Mouse (Mus musculus): ENCODE data around the gene St6galnac6. TPM values are rescaled to one million over a fixed set of nuclear protein-coding genes. Genes with fewer than 3 reads are reported as not detected.

Gene St6galnac6
- total RNA-seq, 2 experiments from 2014 or later = 78.8 to 91.8 TPM

DNA sequence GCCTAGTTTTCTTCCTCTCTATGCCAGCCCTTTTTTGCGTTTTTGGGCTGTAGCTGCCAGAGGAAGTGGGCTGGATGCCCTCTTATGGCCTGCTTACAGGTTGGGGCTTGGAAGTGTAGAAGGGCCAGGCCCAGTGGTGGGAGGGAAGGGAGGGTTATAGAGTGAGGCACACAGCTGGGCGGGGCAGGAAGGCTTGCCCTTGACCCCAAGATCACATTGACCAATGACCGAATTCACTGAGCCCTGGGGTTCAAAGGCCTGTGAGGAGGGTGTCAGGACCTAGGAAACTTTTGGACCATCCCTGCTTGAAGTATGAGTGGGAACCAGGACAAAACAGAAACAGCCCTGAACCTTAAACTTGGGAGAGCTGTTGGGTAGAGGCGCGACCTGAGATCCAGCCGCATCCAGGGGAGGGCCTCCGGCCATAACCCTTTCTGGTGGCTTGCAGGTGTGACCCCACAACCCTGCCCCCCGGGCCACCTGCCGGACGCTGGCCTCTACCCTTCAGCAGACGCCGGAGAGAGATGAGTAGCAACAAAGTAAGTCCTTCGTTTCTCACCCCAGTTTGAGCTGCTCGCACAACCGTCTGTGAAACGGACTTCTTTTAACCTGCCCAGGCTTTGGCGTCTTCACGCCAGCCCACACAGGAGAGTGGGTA is 9.4 kb downstream of the St6galnac6 start:
- DNase-seq = no peak
- intact Hi-C loops (cut with DNase I) = no loop called here

DNA sequence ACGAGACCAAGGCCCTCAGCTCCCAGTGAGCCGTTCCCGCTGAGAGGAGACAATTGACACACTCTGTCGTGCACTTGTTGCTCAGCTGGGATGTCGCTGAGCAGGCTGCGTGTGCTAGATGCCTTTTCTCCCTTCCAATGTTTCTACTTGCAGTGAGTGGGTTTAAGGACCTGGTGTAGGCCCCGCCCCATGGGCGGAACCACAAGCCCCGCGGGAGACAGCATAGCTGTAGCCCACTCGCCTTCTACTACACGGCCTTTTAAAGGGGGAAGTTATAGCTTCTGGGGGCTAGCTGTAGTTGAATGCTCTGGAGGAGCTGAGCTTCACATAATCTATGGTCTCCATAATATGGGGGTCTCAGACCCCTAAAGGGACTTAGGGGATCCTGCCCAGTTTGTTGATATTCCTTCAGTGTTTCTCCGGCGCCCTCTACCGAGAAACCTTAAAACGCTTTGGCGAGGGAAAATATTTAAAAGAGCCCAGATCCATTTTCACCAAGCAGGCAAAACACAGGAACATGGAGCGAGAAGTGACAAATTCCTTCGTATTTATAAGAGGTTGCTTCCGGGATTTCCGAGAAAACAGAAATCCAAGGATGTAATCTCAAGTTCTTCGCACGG is 11.2 kb downstream of the St6galnac6 start:
- DNase-seq = no peak
- intact Hi-C loops (cut with DNase I) = no loop called here

DNA sequence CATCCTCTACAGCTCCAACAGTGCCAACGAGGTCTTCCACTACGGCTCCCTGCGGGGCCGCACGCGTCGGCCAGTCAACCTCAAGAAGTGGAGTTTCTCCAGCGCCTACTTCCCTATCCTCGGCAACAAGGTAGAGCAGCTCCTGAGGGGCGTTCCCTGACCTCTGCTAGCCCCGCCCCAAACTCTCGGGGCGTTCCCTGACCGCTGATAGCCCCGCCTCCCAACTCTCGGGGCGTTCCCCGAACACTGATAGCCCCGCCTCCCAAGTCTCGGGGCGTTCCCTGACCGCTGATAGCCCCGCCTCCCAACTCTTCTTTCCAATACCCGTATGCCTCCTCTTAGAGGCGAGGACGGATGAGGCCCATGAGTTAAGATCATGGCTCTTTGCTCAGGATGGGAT is 12.8 kb downstream of the St6galnac6 start:
- no peak for DNase-seq
- intact Hi-C loops (cut with DNase I) = no loop called here

DNA sequence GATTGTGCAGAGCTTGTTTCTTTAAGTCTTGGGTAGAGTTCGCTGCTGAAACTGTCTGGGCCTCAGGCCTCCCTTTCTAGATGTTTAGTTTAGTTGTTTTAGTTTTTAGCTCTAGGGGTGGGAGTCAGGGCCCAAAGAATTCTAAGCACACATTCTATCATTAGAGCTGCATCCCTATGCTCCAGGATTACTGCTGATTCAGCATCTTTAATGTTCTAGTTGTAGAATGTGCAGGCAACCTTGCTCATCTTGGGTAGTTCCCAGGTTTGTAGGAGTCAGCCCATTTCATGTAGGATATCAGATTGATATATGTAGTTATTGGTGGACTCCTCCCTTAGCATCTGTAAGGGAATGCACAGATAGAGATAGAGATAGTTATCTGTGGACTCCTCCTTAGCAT is 17.6 kb downstream of the St6galnac6 start:
- DNase-seq = no peak
- intact Hi-C loops (cut with DNase I) = no loop called here

DNA sequence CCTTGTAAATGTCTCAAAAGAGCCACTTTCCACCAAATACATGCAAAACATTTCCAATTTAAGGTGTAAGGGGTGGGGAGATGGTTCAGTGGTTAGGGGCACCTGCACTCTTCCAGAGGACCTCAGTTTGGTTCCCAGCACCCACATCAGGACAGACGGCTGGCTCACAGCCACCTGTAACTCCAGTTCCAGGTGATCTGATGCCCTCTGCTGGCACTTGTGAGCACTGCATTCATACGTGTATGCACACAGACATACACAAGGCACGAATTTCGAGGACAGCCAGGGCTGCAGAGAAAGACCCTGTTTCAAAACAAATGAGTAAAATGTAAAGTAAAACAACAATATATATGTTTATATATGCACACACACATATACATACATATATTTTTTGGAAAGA is 18.1 kb downstream of the St6galnac6 start:
- intact Hi-C loops (cut with DNase I) = no loop called here

DNA sequence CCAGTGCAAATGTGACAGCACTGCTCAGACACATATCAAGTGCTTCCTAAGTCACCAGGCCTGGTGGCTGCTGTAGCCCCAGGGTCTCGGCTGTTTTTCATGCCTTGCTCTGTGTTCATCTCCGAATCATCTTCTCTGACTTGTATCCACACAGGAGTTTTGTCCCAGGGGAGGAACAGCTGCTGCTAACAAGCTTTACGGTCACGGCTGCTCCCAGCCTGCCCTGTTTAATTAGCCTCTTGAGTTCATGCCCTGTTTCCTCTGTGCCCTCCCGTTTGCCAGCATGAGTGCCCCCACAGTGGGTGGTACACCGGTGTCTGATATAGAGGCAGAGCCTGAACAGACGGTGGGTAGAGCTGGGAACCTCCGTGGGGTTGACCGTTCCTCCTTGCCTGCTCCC is 18.5 kb downstream of the St6galnac6 start:
- DNase-seq = no peak
- intact Hi-C loops (cut with DNase I) = no loop called here

More for the DNA sequence above, 18.1 kb downstream of the St6galnac6 start:
- no peak for DNase-seq

DNA sequence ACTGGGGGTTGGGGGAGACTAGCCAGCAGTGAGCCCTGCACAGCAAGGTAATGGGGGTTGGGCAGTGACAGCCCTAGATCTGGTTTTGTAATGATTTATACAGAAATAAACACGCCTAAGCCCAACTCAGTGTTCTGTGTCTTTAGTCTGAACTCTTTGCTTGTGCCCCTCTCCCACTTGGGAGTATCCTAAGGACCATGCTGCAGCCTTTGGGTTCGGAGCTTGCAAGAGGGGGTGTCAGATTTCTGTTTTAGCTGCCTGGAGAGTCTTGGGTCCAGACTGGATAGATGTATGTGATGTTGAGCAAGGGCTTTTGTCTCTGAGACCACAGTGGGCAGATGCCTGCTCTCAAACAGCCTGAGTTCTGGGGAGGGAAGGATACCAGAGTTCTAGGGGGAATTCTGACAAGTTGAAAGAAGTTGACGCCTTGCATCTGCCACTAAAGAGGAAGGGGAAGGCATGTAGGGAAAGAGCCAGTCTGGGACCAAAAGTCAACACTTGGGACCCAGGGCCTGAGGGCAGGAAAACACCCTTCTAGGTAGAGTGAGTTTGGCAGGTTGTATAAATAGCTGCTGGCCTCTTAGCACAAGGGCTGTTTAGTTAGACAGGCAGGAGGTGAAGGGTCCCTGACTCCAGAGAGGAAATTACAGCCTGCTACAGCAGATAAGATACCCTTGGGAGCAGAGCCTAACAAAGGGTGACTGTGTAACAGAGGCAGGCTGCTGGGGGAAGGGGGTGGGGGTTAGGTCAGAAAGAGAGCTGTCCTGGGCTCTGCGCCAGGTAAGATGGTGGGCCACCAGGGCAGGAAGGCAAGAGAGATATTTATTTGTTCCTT is 21.4 kb downstream of the St6galnac6 start:
- intact Hi-C loops (cut with DNase I) = no loop called here
- peak; percentile 73 for DNase-seq

DNA sequence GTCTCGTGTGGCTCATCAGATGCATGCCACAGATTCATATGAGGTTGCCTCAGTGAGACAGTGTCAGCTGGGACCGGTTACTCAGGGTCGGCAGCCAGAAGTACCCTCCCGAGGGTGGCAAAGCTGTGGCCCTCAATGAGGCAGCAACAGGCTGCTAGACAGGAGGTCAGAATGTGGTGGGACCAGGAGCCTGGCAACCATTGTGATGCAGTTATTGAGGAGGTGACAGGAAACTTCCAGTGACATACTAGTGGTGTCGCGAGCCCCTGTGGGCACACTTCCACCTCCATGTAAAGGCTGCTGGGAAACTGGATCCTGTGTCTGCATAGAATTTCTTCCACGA is 22.0 kb downstream of the St6galnac6 start, which contains the start of gene Ak1:
Gene Ak1, plus strand, starts transcription at position 242 of the 343 bp plus-strand sequence.
- no peak for DNase-seq
- intact Hi-C loops (cut with DNase I) = no loop called here

DNA sequence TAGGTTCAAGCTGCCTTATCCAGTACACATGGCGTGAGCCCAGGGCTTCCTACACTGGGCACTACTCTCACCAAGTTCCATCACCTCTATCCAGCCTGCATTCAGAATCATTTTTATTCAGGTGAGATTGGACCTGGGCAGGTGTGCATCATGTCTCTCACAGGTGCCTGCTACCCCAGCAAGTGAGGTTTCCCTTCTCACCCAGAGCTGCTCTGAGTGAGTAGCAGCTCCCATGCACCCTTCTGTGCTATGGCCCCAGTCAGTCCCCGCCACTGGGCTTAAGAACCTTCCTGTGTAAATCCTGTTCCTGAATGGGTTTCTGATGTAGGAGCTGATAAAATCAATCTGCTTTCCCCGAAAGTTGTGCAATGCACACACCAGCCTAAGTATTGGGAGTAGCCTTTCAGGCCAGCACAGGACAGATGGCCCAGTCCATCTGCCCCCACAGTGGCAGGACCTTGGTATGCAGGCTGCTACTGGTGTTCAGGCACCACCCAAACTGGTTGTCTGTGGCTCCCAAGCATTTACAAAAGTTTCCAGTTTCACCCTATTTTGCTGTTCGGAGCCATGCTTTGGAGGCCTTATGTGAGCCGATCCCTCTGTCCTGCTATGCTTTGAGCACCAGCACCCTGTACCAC is 24.7 kb downstream of the St6galnac6 start:
- no peak for DNase-seq
- intact Hi-C loops (cut with DNase I) = no loop called here

DNA sequence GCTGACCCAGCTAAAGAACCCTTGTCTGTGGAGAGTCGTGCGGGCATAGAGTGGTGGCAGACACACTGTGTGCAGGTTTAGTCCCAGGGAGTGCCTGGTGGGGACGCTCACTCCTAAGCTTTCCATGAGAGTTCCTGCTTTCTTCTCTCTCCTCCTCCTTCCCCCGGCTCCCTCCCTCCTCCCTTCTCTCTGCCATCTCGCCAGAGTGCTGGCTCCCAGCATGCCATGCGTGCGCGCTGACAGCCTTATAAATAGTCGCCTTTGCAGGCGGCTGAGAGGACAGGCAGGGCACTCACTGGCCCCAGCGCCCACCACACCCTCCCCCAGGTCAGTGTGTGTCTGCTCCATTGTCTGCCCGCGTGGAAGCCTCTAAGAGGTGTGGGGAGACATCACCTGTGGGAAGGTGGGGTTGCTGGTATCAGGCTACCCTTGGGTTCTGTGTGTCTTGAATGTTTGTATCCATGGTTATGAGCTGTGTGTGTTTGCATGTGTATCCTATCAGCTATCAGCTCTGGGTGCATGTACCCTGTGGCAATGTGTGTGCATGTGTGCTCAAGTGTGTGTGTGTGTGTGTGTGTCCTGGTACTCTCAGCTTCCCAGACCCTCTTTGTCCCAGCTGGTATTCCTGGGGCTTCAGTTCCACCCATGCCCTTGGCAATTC is 25.8 kb downstream of the St6galnac6 start:
- peak; percentile 76 for DNase-seq
- intact Hi-C loops (cut with DNase I) = no loop called here

DNA sequence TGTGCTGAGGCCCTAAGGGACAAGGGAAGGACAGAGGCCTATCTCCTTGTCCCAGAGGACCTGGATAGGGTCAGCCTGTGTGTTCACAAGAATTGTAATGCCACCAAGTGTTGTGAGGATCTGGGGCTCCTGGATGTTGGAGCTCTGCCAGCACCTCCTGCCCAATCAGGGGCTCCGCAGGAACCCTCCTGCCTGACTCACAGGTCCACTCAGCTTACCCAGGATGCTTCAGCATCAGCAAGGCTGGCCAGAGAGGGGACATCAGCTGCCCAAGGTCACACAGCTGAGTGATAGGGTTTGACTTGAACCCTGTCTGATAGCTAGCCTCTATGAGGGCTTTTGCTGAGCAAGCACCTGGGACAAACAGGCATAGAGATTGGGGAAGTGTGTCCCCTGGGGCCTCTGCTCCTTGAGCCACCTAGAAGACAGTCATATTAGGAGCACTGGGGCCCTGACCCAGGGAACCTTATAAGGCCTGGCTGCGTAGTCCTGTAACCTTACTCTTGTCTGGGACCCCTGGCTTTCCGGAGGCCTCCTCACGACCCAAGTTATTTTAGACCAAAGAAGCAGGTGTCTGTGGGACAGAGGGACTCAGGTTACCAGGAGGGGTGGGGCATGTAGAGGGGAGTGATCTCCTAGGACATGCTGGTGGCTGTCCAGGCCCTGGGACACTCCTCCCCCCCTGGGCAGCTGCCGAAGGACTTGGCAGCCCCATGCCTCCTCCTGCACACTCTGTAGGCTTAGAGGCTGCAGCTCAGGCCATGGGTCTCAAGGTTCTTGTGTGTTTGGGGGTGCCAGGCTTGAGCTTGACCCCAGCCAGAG is 26.6 kb downstream of the St6galnac6 start:
- intact Hi-C loops (cut with DNase I) = no loop called here
- DNase-seq = no peak

DNA sequence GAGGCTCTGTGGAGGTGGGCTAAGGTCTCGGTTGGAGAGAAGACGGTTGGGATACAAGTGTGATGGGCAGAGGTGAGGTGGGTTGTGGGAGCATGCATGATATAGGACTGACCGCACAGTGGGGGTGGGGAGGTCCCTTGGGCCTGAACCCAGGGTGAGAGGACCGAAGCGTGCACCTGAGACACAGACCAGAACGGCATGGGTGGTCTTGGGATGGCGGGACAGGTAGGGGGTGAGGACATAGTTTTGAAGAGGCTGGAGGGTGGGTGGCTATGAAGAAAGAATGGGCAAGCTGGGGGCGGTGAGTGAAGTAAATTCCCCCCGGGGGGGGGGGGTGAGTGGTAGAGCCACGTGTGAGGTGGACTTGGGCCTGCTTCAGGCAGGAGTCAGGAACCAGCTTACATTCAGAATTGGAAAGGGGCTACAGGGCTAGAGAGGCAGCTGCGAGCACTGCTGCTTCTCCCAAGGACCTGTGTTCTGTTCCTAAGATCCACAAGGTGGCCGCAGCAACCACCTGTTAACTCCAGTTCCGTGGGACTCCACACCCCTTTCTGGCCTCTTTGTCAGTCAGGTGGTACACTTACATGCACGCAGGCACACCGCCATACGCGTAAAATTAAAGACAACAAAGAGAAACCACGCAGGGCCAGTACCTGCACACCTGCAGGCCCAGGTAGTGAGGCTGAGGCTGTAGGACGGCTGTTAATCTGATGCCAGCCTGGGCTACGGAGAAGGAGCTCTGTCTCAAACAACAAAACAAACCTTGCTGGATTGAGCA is 27.9 kb downstream of the St6galnac6 start:
- no peak for DNase-seq
- intact Hi-C loops (cut with DNase I) = no loop called here

DNA sequence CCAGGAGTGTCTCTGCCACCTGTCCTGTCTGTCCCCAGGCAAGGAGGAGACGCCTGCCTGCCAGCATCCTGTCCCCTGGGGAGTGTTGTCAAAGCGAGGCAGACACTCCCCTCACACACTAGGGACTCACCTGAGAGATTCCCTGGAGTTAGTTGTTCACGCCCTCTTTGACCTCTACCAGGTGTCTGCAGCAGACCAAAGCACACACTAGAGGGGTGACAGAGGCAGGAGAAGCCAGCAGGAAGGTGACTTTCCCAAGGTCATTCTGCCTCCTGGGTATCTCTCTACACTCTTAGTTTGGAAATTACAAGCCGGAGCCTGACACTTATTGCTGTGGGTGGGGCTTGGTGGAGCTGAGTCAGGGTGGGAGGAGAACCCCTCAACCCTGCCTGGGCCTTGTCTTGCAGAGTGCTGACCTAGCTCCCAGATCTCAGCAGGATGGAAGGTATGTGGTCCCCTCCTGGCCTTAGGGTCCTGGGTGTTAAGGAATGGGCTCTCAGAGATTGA is 28.6 kb downstream of the St6galnac6 start:
- intact Hi-C loops (cut with DNase I) = no loop called here

DNA sequence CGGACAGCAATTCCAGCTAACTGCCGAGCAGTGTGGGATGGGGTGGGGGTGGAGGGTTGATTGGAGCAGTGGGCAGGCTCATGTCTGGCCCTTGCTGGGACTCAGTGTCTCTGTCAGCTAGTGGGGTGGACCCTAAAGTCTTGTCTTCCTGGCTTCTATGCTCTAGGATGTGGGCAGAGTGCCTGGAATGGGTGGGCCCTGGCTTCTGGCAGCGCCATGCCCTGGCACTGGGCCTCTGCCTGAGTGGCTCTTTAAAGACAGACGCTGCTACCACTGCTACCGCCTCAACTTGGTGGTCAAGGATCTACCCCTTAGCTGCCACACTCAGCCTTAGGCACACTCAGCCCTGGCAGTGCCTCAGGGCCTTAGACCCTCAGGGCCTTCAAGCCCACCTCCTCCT is 29.2 kb downstream of the St6galnac6 start:
- intact Hi-C loops (cut with DNase I) = no loop called here
- DNase-seq = peak; percentile 92

More for the DNA sequence above, 28.6 kb downstream of the St6galnac6 start:
- DNase-seq = no peak

DNA sequence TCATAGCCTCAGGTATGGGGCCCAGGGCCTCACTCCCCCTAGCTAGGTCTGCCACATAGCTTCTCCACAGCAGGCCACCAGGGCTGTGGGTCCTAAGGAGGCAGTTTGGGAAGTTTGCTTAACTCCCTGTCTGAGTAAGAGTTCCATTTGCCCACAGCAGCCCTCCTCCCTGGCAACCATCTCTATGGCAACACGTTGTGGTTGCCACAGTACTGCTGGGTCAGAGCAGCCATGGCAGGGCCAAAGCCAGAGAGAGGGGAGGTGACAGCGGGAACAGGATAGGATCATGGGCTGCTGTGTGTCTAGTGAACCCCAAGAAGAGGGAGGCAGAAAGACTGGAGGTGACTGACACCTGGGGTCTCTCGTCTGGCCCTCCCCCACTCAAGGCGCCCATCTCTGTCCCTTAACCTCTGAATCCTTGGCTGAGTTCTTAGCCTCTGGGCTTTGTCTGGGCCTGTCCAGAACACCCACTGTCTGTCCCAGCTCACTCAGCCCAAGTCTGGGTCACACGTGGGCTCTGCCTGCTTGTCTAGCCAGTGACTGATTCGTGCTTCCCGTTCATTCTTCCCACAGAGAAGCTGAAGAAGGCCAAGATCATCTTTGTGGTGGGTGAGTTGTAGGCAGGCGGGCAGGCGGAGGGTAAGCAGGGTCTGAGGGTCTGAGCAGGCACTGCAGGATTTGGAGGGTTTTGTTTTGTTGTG is 29.9 kb downstream of the St6galnac6 start:
- intact Hi-C loops (cut with DNase I) = no loop called here
- DNase-seq = peak; percentile 80

DNA sequence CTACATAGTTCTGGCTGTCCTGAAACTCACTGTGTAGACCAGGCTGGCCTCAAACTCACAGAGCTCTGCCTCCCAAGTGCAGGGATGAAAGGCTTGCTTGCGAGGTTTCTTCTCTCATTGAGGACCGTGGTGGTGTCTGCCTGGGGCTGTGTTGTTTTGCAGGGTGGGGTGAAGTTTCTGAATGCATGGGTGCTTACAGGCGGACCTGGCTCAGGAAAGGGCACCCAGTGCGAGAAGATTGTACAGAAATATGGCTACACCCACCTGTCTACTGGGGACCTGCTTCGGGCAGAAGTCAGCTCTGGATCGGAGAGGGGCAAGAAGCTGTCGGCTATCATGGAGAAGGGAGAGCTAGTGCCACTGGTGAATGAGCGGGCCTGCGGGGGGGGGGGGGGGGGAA is 30.5 kb downstream of the St6galnac6 start:
- intact Hi-C loops (cut with DNase I) = loop anchor here (5.0 kb wide), 1 partner anchor 57 kb away; no protein-coding TSS in a partner anchor
- DNase-seq = no peak

DNA sequence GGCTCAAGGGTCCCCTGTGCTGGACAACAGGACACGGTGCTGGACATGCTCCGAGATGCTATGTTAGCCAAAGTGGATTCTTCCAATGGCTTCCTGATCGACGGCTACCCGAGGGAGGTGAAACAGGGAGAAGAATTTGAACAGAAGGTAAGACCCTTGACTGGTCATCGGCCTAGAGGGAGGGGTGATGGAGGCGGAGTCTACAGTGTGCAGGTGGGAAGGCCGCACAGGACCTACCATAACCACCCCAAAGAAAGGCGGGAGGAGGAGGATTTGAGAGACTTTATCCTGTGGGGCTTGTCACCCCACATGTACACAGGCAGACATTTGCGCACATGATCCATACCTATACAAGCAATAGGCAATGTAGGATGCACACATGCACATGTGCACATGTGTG is 31.5 kb downstream of the St6galnac6 start:
- DNase-seq = no peak
- intact Hi-C loops (cut with DNase I) = loop anchor here (5.0 kb wide), 1 partner anchor 56 kb away; no protein-coding TSS in a partner anchor

DNA sequence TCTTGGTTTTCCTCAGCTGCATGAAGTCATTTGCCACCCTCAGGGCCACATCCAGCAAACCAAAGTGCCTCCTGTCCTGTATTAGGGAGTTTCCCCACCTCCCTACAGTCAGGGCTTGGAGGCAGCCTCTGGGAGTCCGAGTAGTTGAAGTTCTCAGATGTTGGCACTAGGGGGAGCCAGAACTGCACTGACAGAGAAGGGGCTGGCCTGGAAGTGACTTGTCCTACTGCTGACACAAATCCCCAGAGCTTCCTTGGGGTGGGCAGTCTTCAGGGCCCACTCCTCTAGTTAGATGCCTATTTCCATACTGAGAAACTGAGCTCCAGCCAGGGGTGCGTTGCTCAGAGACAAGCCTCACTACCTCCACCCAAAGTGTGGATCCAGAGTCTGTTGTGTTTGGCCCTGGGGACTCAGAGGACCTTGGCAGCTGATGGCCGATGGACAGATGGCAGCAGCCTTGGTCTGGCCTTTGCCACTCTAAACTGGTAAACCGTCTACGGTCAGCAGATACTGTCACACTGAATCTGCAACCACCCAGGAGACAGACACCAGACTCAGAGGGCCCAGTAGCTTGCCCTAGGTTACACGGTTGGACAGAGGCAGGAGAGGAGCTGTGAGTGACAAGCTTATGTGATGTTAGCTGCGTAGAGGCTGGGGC is 32.4 kb downstream of the St6galnac6 start:
- peak; percentile 83 for DNase-seq
- intact Hi-C loops (cut with DNase I) = loop anchor here (5.0 kb wide), 1 partner anchor 55 kb away; no protein-coding TSS in a partner anchor

Data from left cerebral cortex, postnatal 4 days (tissue).